Mouse (Mus musculus): ENCODE data around the gene Ckap5.

The Ckap5 gene

GRCm38 (mm10) chr2:91650360-91650995 is 123.9 kb downstream of the Ckap5 start:
- in situ Hi-C loops (cut with MboI, MseI): loop anchor here in 1 of 2 experiments (25.0 kb wide), 1 partner anchor 1262 kb away; the partner anchor contains the start of gene Syt13

- in situ Hi-C loops (cut with MboI, MseI): loop anchor here in 1 of 2 experiments (25.0 kb wide), 1 partner anchor 1261 kb away; the partner anchor contains the start of gene Syt13
These were observed 125.1 kb downstream of the Ckap5 start for GRCm38 (mm10) chr2:91651458-91652258.

GRCm38 (mm10) chr2:91652863-91653262 is 126.3 kb downstream of the Ckap5 start:
- in situ Hi-C loops (cut with MboI, MseI): loop anchor here in 1 of 2 experiments (25.0 kb wide), 1 partner anchor 1259 kb away; the partner anchor contains the start of gene Syt13

GRCm38 (mm10) chr2:91655388-91655787 is 128.8 kb downstream of the Ckap5 start:
- in situ Hi-C loops (cut with MboI, MseI): loop anchor here in 1 of 2 experiments (25.0 kb wide), 1 partner anchor 1257 kb away; the partner anchor contains the start of gene Syt13

- in situ Hi-C loops (cut with MboI, MseI): loop anchor here in 1 of 2 experiments (25.0 kb wide), 1 partner anchor 1256 kb away; the partner anchor contains the start of gene Syt13
These were observed 129.3 kb downstream of the Ckap5 start for GRCm38 (mm10) chr2:91655827-91656226.

GRCm38 (mm10) chr2:91656774-91657173 is 130.2 kb downstream of the Ckap5 start:
- in situ Hi-C loops (cut with MboI, MseI): loop anchor here in 1 of 2 experiments (25.0 kb wide), 1 partner anchor 1256 kb away; the partner anchor contains the start of gene Syt13

- in situ Hi-C loops (cut with MboI, MseI): loop anchor here in 1 of 2 experiments (25.0 kb wide), 1 partner anchor 1253 kb away; the partner anchor contains the start of gene Syt13
These were observed 133.1 kb downstream of the Ckap5 start for GRCm38 (mm10) chr2:91659657-91660056.

- in situ Hi-C loops (cut with MboI, MseI): loop anchor here in 1 of 2 experiments (25.0 kb wide), 1 partner anchor 1251 kb away; the partner anchor contains the start of gene Syt13
These were observed 134.4 kb downstream of the Ckap5 start for GRCm38 (mm10) chr2:91660981-91661380.

GRCm38 (mm10) chr2:91664780-91665179 is 138.2 kb downstream of the Ckap5 start:
- in situ Hi-C loops (cut with MboI, MseI): loop anchor here in 1 of 2 experiments (25.0 kb wide), 1 partner anchor 1248 kb away; the partner anchor contains the start of gene Syt13

- in situ Hi-C loops (cut with MboI, MseI): loop anchor here in 1 of 2 experiments (25.0 kb wide), 1 partner anchor 1246 kb away; the partner anchor contains the start of gene Syt13
These were observed 139.9 kb downstream of the Ckap5 start for GRCm38 (mm10) chr2:91666386-91666910.

GRCm38 (mm10) chr2:91667747-91668146 is 141.2 kb downstream of the Ckap5 start:
- in situ Hi-C loops (cut with MboI, MseI): loop anchor here in 1 of 2 experiments (25.0 kb wide), 1 partner anchor 1245 kb away; the partner anchor contains the start of gene Syt13

GRCm38 (mm10) chr2:91669326-91669725 is 142.8 kb downstream of the Ckap5 start:
- in situ Hi-C loops (cut with MboI, MseI): loop anchor here in 1 of 2 experiments (25.0 kb wide), 1 partner anchor 1243 kb away; the partner anchor contains the start of gene Syt13

GRCm38 (mm10) chr2:91670038-91670437 is 143.5 kb downstream of the Ckap5 start:
- in situ Hi-C loops (cut with MboI, MseI): loop anchor here in 1 of 2 experiments (25.0 kb wide), 1 partner anchor 1242 kb away; the partner anchor contains the start of gene Syt13

All from T-helper 17 cell (primary cell).